Mouse (Mus musculus): ENCODE measurements around the gene Sdhd. TPM values are rescaled to one million over a fixed set of nuclear protein-coding genes. Genes with fewer than 3 reads are reported as not detected.
"Not testable (repeated sequence)": the region's sequence is repeated elsewhere in the genome, so short reads cannot be mapped to it uniquely, and the experiment has no call there.

Sdhd gene
- total and polyA plus RNA-seq, 2 experiments, result 339 to 441 TPM

GRCm38 (mm10) chr9:50632016-50632688 lies 28.5 kb upstream of the Sdhd start:
- H3K27ac ChIP-seq (replicated peaks; ENCODE audit: insufficient read depth, low read depth, low read length), result no peak overlapping the region
- H3K9ac ChIP-seq (ENCODE audit: low read depth, low read length), result no peak overlapping the region
- 87% methylated on average over 6 of the region's 6 CpGs for WGBS
- no peaks in the 10 kb centered on the region for H3K4me1 ChIP-seq (ENCODE audit: control insufficient read depth, insufficient read depth, low read length)
- H3K36me3 ChIP-seq (ENCODE audit: control insufficient read depth, insufficient read depth, low read length), result peaks cover 20% of the 10 kb centered on the region
- TF ChIP-seq CTCF (IDR thresholded peaks at IDR 0.05; ENCODE audit: low read depth, low read length) (no peak), POLR2A (IDR thresholded peaks at IDR 0.05; ENCODE audit: extremely low read depth, insufficient read depth, low read length) (no peak)
- no peaks in the 10 kb centered on the region for H3K27me3 ChIP-seq (ENCODE audit: control insufficient read depth, insufficient read depth, low read length)
- H3K4me3 ChIP-seq (ENCODE audit: insufficient read depth, low read depth, low read length), result no peak overlapping the region
- DNase-seq (ENCODE audit: extremely low read depth, low read depth, low spot score), result peak; percentile 26
- no peaks in the 10 kb centered on the region for H3K79me2 ChIP-seq (ENCODE audit: control insufficient read depth, insufficient read depth, low read length)

- H3K79me2 ChIP-seq (ENCODE audit: control insufficient read depth, insufficient read depth, low read length); DNase-seq (ENCODE audit: extremely low read depth, low read depth, low spot score); H3K27me3 ChIP-seq (ENCODE audit: control insufficient read depth, insufficient read depth, low read length); H3K27ac ChIP-seq (replicated peaks; ENCODE audit: insufficient read depth, low read depth, low read length); H3K9ac ChIP-seq (ENCODE audit: low read depth, low read length); H3K4me3 ChIP-seq (ENCODE audit: insufficient read depth, low read depth, low read length); H3K4me1 ChIP-seq (ENCODE audit: control insufficient read depth, insufficient read depth, low read length): not testable (repeated sequence)
- peaks cover 11% of the 10 kb centered on the region for H3K36me3 ChIP-seq (ENCODE audit: control insufficient read depth, insufficient read depth, low read length)
- WGBS, result 93% methylated on average over 6 of the region's 8 CpGs
Measured at GRCm38 (mm10) chr9:50630903-50631302, 27.3 kb upstream of the Sdhd start.

GRCm38 (mm10) chr9:50617794-50618330 lies 14.2 kb upstream of the Sdhd start:
- Histone ChIP-seq H3K27me3 (ENCODE audit: control insufficient read depth, insufficient read depth, low read length) (no peaks in the 10 kb centered on the region), H3K4me3 (ENCODE audit: insufficient read depth, low read depth, low read length) (no peak overlapping the region), H3K9ac (ENCODE audit: low read depth, low read length) (no peak overlapping the region), H3K36me3 (ENCODE audit: control insufficient read depth, insufficient read depth, low read length) (peaks cover 14% of the 10 kb centered on the region; the same call in 1 of the 2 replicates), H3K4me1 (ENCODE audit: control insufficient read depth, insufficient read depth, low read length) (0 out of 2 replicates have a peak, but pooled peaks cover 6% of the 10 kb centered on the region), H3K27ac (replicated peaks; ENCODE audit: insufficient read depth, low read depth, low read length) (no peak overlapping the region), H3K79me2 (ENCODE audit: control insufficient read depth, insufficient read depth, low read length) (peaks cover 3% of the 10 kb centered on the region; the same call in 1 of the 2 replicates)
- WGBS, result 59% methylated on average over 9 of the region's 9 CpGs
- no peak for TF ChIP-seq CTCF (IDR thresholded peaks at IDR 0.05; ENCODE audit: low read depth, low read length)
- TF ChIP-seq POLR2A (IDR thresholded peaks at IDR 0.05; ENCODE audit: extremely low read depth, insufficient read depth, low read length), result no peak
- no peak for DNase-seq (ENCODE audit: extremely low read depth, low read depth, low spot score)

GRCm38 (mm10) chr9:50616766-50617603 lies 13.4 kb upstream of the Sdhd start, which contains the start of the genes Pih1d2 and Nkapd1:
Pih1d2 (plus strand) TSS chr9:50617321.
Nkapd1 (minus strand) TSS chr9:50617464.
- TF ChIP-seq POLR2A (IDR thresholded peaks at IDR 0.05; ENCODE audit: extremely low read depth, insufficient read depth, low read length) (peak; percentile 55; the same call in 1 of the 2 replicates), CTCF (IDR thresholded peaks at IDR 0.05; ENCODE audit: low read depth, low read length) (no peak)
- H3K79me2 ChIP-seq (ENCODE audit: control insufficient read depth, insufficient read depth, low read length), result peaks cover 3% of the 10 kb centered on the region; the same call in 1 of the 2 replicates
- DNase-seq (ENCODE audit: extremely low read depth, low read depth, low spot score), result peak; percentile 82
- 0 out of 2 replicates have a peak, but pooled peaks cover 6% of the 10 kb centered on the region for H3K4me1 ChIP-seq (ENCODE audit: control insufficient read depth, insufficient read depth, low read length)
- H3K27ac ChIP-seq (replicated peaks; ENCODE audit: insufficient read depth, low read depth, low read length), result peak within 1 kb of the TSS; percentile 82
- peak within 1 kb of the TSS; percentile 73 for H3K9ac ChIP-seq (ENCODE audit: low read depth, low read length)
- H3K27me3 ChIP-seq (ENCODE audit: control insufficient read depth, insufficient read depth, low read length), result no peaks in the 10 kb centered on the region
- peak within 1 kb of the TSS; percentile 67 for H3K4me3 ChIP-seq (ENCODE audit: insufficient read depth, low read depth, low read length)
- WGBS, result under 1% methylated on average over 78 of the region's 81 CpGs
- peaks cover 19% of the 10 kb centered on the region; the same call in 1 of the 2 replicates for H3K36me3 ChIP-seq (ENCODE audit: control insufficient read depth, insufficient read depth, low read length)

- peaks cover 3% of the 10 kb centered on the region; the same call in 1 of the 2 replicates for H3K79me2 ChIP-seq (ENCODE audit: control insufficient read depth, insufficient read depth, low read length)
- 0 out of 2 replicates have a peak, but pooled peaks cover 6% of the 10 kb centered on the region for H3K4me1 ChIP-seq (ENCODE audit: control insufficient read depth, insufficient read depth, low read length)
- H3K27ac ChIP-seq (replicated peaks; ENCODE audit: insufficient read depth, low read depth, low read length), result no peak overlapping the region
- H3K36me3 ChIP-seq (ENCODE audit: control insufficient read depth, insufficient read depth, low read length), result peaks cover 23% of the 10 kb centered on the region; the same call in 1 of the 2 replicates
- peak overlapping the region; percentile 67 for H3K4me3 ChIP-seq (ENCODE audit: insufficient read depth, low read depth, low read length)
- peak overlapping the region; percentile 73 for H3K9ac ChIP-seq (ENCODE audit: low read depth, low read length)
- H3K27me3 ChIP-seq (ENCODE audit: control insufficient read depth, insufficient read depth, low read length), result no peaks in the 10 kb centered on the region
- DNase-seq (ENCODE audit: extremely low read depth, low read depth, low spot score), result no peak
- 26% methylated on average over 11 of the region's 11 CpGs for WGBS
- no peak for TF ChIP-seq CTCF (IDR thresholded peaks at IDR 0.05; ENCODE audit: low read depth, low read length)
- no peak for TF ChIP-seq POLR2A (IDR thresholded peaks at IDR 0.05; ENCODE audit: extremely low read depth, insufficient read depth, low read length)
Measured at GRCm38 (mm10) chr9:50616161-50616560, 12.5 kb upstream of the Sdhd start.
